Mouse (Mus musculus) limb, embryonic 11.5 days (tissue): ENCODE measurements around the gene Meiob. TPM values are rescaled to one million over a fixed set of nuclear protein-coding genes. Genes with fewer than 3 reads are reported as not detected.

ENCODE experiments used
- ATAC-seq: fragments of 200-750 bp; cut with Nextera tagmentation; 2 replicates; pipeline ENCODE4 v1.8.0; 2017; ENCODE audit warnings: low read depth; ENCODE audit not compliant: insufficient number of reproducible peaks, low FRiP score, low TSS enrichment
- DNase-seq: peaks from one replicate; pipeline ENCODE4 v3.0.0-alpha.2; 2015; ENCODE audit warnings: low spot score
- H3K27ac ChIP-seq: fragments of 300-500 bp; sonication (generic); replicated peaks from 2 replicates; pipeline ENCODE4 v1.5.1; 2014; ENCODE audit warnings: low read depth, mild to moderate bottlenecking, low read length
- H3K27me3 ChIP-seq: fragments of 300-500 bp; sonication (generic); 2 replicates; pipeline ENCODE4 v1.6.1; 2014; ENCODE audit warnings: mild to moderate bottlenecking, low read length, mixed read lengths; ENCODE audit not compliant: control insufficient read depth, insufficient read depth
- H3K36me3 ChIP-seq: fragments of 300-500 bp; sonication (generic); 2 replicates; pipeline ENCODE4 v1.6.1; 2014; ENCODE audit warnings: mild to moderate bottlenecking, low read length, moderate library complexity, mixed read lengths; ENCODE audit not compliant: control insufficient read depth, insufficient read depth
- H3K4me1 ChIP-seq: fragments of 300-500 bp; sonication (generic); 2 replicates; pipeline ENCODE4 v1.6.1; 2014; ENCODE audit warnings: low read length, mixed read lengths; ENCODE audit not compliant: control insufficient read depth, insufficient read depth
- H3K4me2 ChIP-seq: fragments of 300-500 bp; sonication (generic); 2 replicates; pipeline ENCODE4 v1.6.1; 2014; ENCODE audit warnings: low read depth, mild to moderate bottlenecking, moderate library complexity; ENCODE audit not compliant: severe bottlenecking
- H3K4me3 ChIP-seq: fragments of 300-500 bp; sonication (generic); 2 replicates; pipeline ENCODE4 v1.5.1; 2014; ENCODE audit warnings: low read depth, low read length
- H3K9ac ChIP-seq: fragments of 300-500 bp; sonication (generic); 2 replicates; pipeline ENCODE4 v1.6.1; 2014; ENCODE audit warnings: mild to moderate bottlenecking, low read length
- H3K9me3 ChIP-seq: fragments of 300-500 bp; sonication (generic); 2 replicates; pipeline ENCODE4 v1.6.1; 2016; ENCODE audit warnings: low read length; ENCODE audit not compliant: control insufficient read depth
- WGBS: fragments of 180-500 bp; shearing (Covaris S2); extraction: QIAGEN DNeasy Blood & Tissue Kit; methylation state at CpG from one replicate; pipeline ENCODE4 v1.1.7; 2014; 5-methylcytosine and 5-hydroxymethylcytosine counted together
- polyA plus RNA-seq: library from polyadenylated mRNA; unstranded; fragments of >200 nt; fragmentation: Nextera tagmentation; extraction: Ambion mirVana; gene quantifications from 2 replicates; pipeline ENCODE4 v1.2.1, GENCODE M21; 2014

Gene Meiob
- polyA plus RNA-seq, 1 experiment from 2014 or later, result not detected

GRCm38 (mm10) chr17:24881738-24882440 lies 77.8 kb downstream of the Meiob start:
- peak; percentile 58 for DNase-seq
- Histone ChIP-seq H3K9ac (no peak overlapping the region), H3K27ac (no peak overlapping the region), H3K36me3 (peaks cover 5% of the 10 kb centered on the region; the same call in 1 of the 2 replicates), H3K4me2 (no peak overlapping the region), H3K27me3 (no peaks in the 10 kb centered on the region), H3K9me3 (no peaks in the 10 kb centered on the region), H3K4me3 (no peak overlapping the region), H3K4me1 (peaks cover 12% of the 10 kb centered on the region)
- 51% methylated on average over 7 of the region's 7 CpGs for WGBS
- ATAC-seq, result no peak

DNA sequence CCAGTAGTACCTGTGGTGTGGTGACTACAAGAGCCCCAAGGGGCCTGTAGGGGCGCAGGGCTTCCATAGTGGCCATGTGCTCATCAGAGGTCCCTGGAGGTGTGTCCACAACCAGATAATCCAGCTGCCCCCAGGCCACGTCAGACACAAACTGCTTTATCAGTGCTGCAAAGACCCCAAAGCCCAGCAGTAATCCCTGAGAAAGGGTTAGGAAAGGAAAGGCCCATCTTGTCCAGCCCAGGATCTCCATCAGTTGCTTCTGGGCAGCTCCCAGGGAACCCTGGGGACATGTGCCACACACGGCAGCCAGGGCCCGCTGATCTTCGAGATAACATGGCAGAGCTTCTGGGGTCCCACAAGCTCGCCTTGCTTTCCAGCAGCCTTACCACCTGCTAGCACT lies 80.3 kb downstream of the Meiob start:
- ATAC-seq (no peak), DNase-seq (no peak)
- WGBS, result 86% methylated on average over 6 of the region's 6 CpGs
- H3K9ac ChIP-seq, result no peak overlapping the region
- H3K36me3 ChIP-seq, result peaks cover 5% of the 10 kb centered on the region; the same call in 1 of the 2 replicates
- no peak overlapping the region for H3K27ac ChIP-seq
- no peaks in the 10 kb centered on the region for H3K9me3 ChIP-seq
- H3K4me1 ChIP-seq, result peaks cover 15% of the 10 kb centered on the region; the same call in 1 of the 2 replicates
- no peak overlapping the region for H3K4me3 ChIP-seq
- H3K4me2 ChIP-seq, result no peak overlapping the region; the same call in 1 of the 2 replicates
- H3K27me3 ChIP-seq, result no peaks in the 10 kb centered on the region

DNA sequence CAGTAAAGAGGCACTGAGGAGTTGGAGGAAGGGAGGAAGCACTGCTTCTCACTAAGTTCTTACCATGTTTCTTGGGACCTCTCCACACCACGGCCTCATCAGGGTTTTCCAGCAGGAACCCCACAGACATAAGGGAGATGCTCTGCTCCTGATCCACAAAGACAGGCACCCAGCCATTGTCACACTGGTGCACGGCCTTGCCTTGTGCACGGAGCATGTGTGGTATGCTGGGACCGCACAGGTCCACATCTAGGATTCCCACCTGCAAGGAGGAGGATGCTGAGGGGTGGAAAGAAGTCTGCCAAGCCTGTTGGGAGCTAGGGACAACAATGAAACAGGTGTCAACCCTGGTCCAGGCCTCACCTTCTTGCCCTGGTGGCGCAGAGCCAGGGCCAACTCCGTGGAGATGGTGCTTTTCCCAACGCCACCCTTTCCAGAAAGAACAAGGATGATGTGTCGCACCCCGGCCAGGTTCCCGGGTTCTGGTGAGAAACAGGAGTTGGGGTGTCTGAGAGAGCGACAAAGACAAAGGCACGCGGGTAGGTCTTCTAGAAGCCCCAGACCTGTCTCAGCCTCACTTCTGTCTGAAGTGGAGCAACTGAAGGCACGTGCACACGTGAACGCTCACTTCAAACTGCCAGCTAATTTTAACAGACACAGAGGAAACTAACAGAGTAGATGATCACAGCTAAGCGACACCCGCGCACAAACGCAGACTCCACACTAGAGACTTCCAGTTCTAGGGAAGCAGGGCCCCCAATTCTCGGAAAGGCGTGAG lies 81.5 kb downstream of the Meiob start:
- DNase-seq (no peak), ATAC-seq (no peak; the same call in 1 of the 2 replicates)
- no peaks in the 10 kb centered on the region for H3K27me3 ChIP-seq
- H3K4me2 ChIP-seq, result peak overlapping the region; percentile 88
- no peak overlapping the region for H3K27ac ChIP-seq
- peaks cover 10% of the 10 kb centered on the region for H3K36me3 ChIP-seq
- H3K4me1 ChIP-seq, result peaks cover 15% of the 10 kb centered on the region; the same call in 1 of the 2 replicates
- H3K9me3 ChIP-seq, result no peaks in the 10 kb centered on the region
- 22% methylated on average over 22 of the region's 22 CpGs for WGBS
- H3K9ac ChIP-seq, result peak overlapping the region; percentile 59
- peak overlapping the region; percentile 84 for H3K4me3 ChIP-seq

DNA sequence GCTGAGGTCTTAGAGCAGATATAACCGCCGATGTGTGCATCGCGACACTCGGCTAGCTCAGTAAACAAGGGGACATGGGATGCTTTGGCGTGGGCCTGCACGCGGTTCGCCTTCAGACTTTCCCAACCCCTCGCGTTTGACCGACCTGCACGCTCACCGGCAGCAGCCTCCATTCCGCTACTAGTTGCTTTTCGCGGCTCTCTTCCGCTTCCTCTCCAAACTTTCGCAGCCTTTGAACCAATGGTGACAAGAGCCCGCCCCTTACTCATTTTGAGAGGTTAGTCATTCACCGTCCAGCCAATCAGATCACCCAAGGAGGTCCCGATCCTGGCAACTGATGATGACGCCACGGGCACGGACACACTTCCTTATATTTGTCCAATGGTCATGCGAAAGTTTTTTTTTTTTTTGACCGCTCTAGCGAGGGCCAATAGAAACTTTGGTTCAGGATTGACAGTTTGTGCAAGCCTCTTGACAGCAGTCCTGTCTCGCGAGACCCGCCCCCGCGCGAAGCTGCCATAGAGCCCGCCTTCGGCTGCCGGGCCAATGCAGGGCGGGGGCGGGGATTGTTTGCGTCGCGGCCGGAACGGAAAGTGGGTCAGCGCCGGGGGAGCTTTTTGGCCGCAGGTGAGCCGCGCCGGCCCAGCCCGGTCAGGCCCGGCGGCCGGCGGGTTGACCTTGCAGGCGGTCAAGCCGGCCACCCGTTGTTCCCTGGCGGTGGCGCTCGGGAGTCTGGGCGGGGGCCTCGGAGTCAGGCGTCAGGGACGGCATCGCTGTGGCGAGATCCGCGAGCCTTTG lies 82.2 kb downstream of the Meiob start, which contains the start of the genes Nubp2 and Spsb3:
Nubp2 (minus strand) TSS at position 216 of the 798 bp plus-strand sequence.
Spsb3 (plus strand) TSS at position 510 of the 798 bp plus-strand sequence.
- WGBS, result under 1% methylated on average over 69 of the region's 69 CpGs

DNA sequence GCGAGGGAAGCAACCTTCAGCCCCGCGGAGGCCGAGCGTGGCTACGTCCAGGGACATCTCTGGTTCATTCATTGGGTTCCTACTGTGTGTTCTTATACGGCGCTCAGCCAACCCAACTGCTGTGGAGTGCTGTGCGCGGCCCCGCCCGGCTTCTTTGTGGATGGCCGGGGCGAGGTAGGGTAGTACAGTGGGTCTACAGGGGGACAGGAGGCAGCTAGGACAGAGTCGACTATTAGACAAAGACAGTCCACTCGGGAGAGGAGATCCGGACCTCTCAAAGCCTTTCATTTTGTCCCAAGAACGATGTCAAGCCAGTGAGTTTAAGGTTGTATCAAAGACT lies 82.8 kb downstream of the Meiob start:
- Histone ChIP-seq H3K9ac (peak overlapping the region; percentile 75), H3K27ac (no peak overlapping the region), H3K4me3 (peak overlapping the region; percentile 69), H3K4me2 (peak overlapping the region; percentile 93), H3K4me1 (peaks cover 15% of the 10 kb centered on the region; the same call in 1 of the 2 replicates), H3K36me3 (peaks cover 18% of the 10 kb centered on the region), H3K9me3 (no peaks in the 10 kb centered on the region), H3K27me3 (no peaks in the 10 kb centered on the region)
- ATAC-seq (peak; percentile 1; the same call in 1 of the 2 replicates), DNase-seq (no peak)
- WGBS, result 2% methylated on average over 18 of the region's 18 CpGs

More for the DNA sequence above, 82.2 kb downstream of the Meiob start, which contains the start of the genes Nubp2 and Spsb3:
- Histone ChIP-seq H3K27ac (no peak within 1 kb of the TSS), H3K4me3 (peak within 1 kb of the TSS; percentile 84), H3K9me3 (no peaks in the 10 kb centered on the region), H3K36me3 (peaks cover 17% of the 10 kb centered on the region), H3K9ac (peak within 1 kb of the TSS; percentile 75), H3K4me1 (peaks cover 15% of the 10 kb centered on the region; the same call in 1 of the 2 replicates), H3K27me3 (no peaks in the 10 kb centered on the region), H3K4me2 (peak within 1 kb of the TSS; percentile 93)
- DNase-seq (peak; percentile 96), ATAC-seq (peak; percentile 96)

DNA sequence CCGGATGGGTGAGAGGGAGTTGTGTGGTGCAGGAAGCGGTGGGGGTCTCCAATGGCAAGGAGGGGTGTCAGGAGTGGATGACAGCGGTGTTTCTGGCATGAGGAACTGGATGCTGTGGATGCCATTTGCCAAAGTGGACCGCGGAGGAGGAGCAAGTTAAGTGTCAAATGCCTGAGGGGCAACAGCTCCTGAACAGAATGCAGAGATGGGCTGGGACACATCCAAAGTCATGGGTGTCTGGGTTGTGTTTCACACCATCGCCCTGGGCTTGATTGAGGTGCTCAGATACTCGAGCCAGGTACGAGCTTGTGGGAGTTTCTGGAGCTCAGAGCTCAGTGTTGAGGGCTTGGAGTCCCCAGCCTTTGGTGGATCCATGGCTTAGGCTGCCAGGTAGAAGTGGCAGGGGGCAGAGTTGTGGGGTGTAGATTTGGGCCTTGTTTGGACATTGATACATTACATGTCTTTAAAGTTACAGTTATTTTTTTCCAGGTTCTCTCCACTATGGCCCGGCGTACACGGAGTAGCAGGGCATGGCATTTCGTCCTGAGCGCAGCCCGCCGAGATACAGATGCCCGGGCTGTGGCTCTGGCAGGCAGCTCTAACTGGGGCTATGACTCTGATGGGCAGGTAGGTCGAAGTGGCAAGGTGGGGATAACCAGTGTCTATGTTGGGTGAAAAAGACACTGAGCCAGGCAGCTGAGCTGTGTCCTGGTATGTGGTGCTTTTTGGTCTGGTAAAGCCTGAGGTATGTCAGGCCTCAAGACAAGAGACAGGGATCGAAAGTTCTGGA lies 83.4 kb downstream of the Meiob start:
- no peaks in the 10 kb centered on the region for H3K27me3 ChIP-seq
- ATAC-seq (no peak), DNase-seq (no peak)
- H3K4me3 ChIP-seq, result peak overlapping the region; percentile 69
- no peak overlapping the region for H3K27ac ChIP-seq
- H3K9me3 ChIP-seq, result no peaks in the 10 kb centered on the region
- peaks cover 15% of the 10 kb centered on the region; the same call in 1 of the 2 replicates for H3K4me1 ChIP-seq
- H3K4me2 ChIP-seq, result peak overlapping the region; percentile 93
- 66% methylated on average over 18 of the region's 18 CpGs for WGBS
- H3K9ac ChIP-seq, result peak overlapping the region; percentile 75
- H3K36me3 ChIP-seq, result peaks cover 19% of the 10 kb centered on the region

GRCm38 (mm10) chr17:24888862-24889261 lies 84.8 kb downstream of the Meiob start:
- ATAC-seq (no peak), DNase-seq (no peak)
- H3K9me3 ChIP-seq, result no peaks in the 10 kb centered on the region
- peaks cover 19% of the 10 kb centered on the region for H3K36me3 ChIP-seq
- H3K4me2 ChIP-seq, result 0 out of 2 replicates have a peak overlapping the region, but pooled peaks have one; percentile 1
- H3K4me3 ChIP-seq, result no peak overlapping the region
- no peak overlapping the region for H3K9ac ChIP-seq
- H3K27ac ChIP-seq, result no peak overlapping the region
- no peaks in the 10 kb centered on the region for H3K27me3 ChIP-seq
- 91% methylated on average over 3 of the region's 3 CpGs for WGBS
- H3K4me1 ChIP-seq, result peaks cover 16% of the 10 kb centered on the region
